Mouse (Mus musculus) gastrocnemius, postnatal 36 days (tissue): Measurements from ENCODE around the gene Gstt3. TPM values are rescaled to one million over a fixed set of nuclear protein-coding genes. Genes with fewer than 3 reads are reported as not detected.

Source experiments
- total RNA-seq, 2 experiments: library from RNA; stranded (reverse); gene quantifications; 2 replicates each; pipeline ENCODE4 v1.2.3; 2021

Gstt3 gene
- total RNA-seq, 2 experiments from 2014 or later: 3.3 to 3.5 TPM

Other genes with a start within 250 kb of the Gstt3 start
- under 1 TPM; 0.20 to 0.64 TPM for gene Lrrc75b, start 221.1 kb downstream of the Gstt3 start, total RNA-seq
- gene Ggt1, start 219.8 kb downstream of the Gstt3 start, total RNA-seq: under 1 TPM in 1 of 2 experiments, not detected in 1; 0.33 TPM
- gene Ggt5, start 192.1 kb downstream of the Gstt3 start, total RNA-seq: 1 to 10 TPM; 3.0 to 5.2 TPM
- gene Susd2, start 137.4 kb downstream of the Gstt3 start, total RNA-seq: 1 to 10 TPM in 1 of 2 experiments, under 1 TPM in 1; 0.99 to 1.4 TPM
- 1 to 10 TPM; 7.3 to 8.7 TPM for gene Cabin1, start 17.1 kb downstream of the Gstt3 start, total RNA-seq
- gene Ddt, start 8.0 kb downstream of the Gstt3 start, total RNA-seq: 10 to 100 TPM; 28.5 to 41.7 TPM
- not detected for gene Gm20441, start 460 bp downstream of the Gstt3 start, total RNA-seq
- 1 to 10 TPM; 4.4 to 5.6 TPM for gene Gstt1, start 17.2 kb upstream of the Gstt3 start, total RNA-seq
- gene Gstt4, start 41.1 kb upstream of the Gstt3 start, total RNA-seq: not detected
- 1 to 10 TPM; 3.6 to 4.7 TPM for gene Gstt2, start 56.0 kb upstream of the Gstt3 start, total RNA-seq
- 100 to 1,000 TPM; 135 to 144 TPM for gene Mif, start 78.8 kb upstream of the Gstt3 start, total RNA-seq
- gene Derl3, start 112.0 kb upstream of the Gstt3 start, total RNA-seq: not detected
- gene Smarcb1, start 140.2 kb upstream of the Gstt3 start, total RNA-seq: 10 to 100 TPM; 10.8 to 12.2 TPM
- 1,000 to 10,000 TPM; 1,320 to 1,585 TPM for gene Chchd10, start 151.7 kb upstream of the Gstt3 start, total RNA-seq
- gene Mmp11, start 155.1 kb upstream of the Gstt3 start, total RNA-seq: 1 to 10 TPM; 2.1 to 2.3 TPM
- not detected for gene Gm867, start 159.3 kb upstream of the Gstt3 start, total RNA-seq
- gene Vpreb3, start 161.6 kb upstream of the Gstt3 start, total RNA-seq: not detected
- not detected for gene Gm5134, start 173.1 kb upstream of the Gstt3 start, total RNA-seq